Mouse (Mus musculus) myocyte (in vitro differentiated cells): ENCODE measurements around the gene Anks1. TPM values are rescaled to one million over a fixed set of nuclear protein-coding genes. Genes with fewer than 3 reads are reported as not detected.

Experiments
- H3K27me3 ChIP-seq: one replicate; pipeline ENCODE4 v1.6.1; 2011; ENCODE audit not compliant: control insufficient read depth, insufficient read depth, insufficient read length
- H3K36me3 ChIP-seq: one replicate; pipeline ENCODE4 v1.6.1; 2011; ENCODE audit not compliant: control insufficient read depth, insufficient read depth
- H3K4me2 ChIP-seq: one replicate; pipeline ENCODE4 v1.6.1; 2011; ENCODE audit warnings: low read depth, control low read depth
- H3K4me3 ChIP-seq: one replicate; pipeline ENCODE4 v1.5.1; 2011; ENCODE audit warnings: mild to moderate bottlenecking, control low read depth, moderate library complexity
- H3K79me2 ChIP-seq: one replicate; pipeline ENCODE4 v1.6.1; 2011; ENCODE audit not compliant: control insufficient read depth, insufficient read depth
- H3ac ChIP-seq: one replicate; pipeline ENCODE4 v1.6.1; 2011; ENCODE audit not compliant: control insufficient read depth, insufficient read length
- CEBPB ChIP-seq: IDR thresholded peaks from 2 replicates; pipeline ENCODE4 v1.6.1; 2011; ENCODE audit warnings: mild to moderate bottlenecking, moderate library complexity; ENCODE audit not compliant: poor library complexity, insufficient read depth, severe bottlenecking
- E2F4 ChIP-seq: IDR thresholded peaks from one replicate; pipeline ENCODE4 v1.6.1; 2011; ENCODE audit warnings: mild to moderate bottlenecking, control low read depth, moderate library complexity; ENCODE audit not compliant: insufficient read depth
- MAX ChIP-seq: IDR thresholded peaks from one replicate; pipeline ENCODE4 v1.6.1; 2011; ENCODE audit warnings: low read depth, mild to moderate bottlenecking, control low read depth
- MYOD1 ChIP-seq, 3 experiments: IDR thresholded peaks; one replicate each; pipeline ENCODE4 v1.6.1; 2011; ENCODE audit warnings: control low read depth in 2 of 3, low read depth in 2 of 3, mild to moderate bottlenecking in 2 of 3, moderate library complexity in 1 of 3; ENCODE audit not compliant: insufficient read length in 2 of 3, control insufficient read depth in 1 of 3
- MYOG ChIP-seq, 3 experiments: IDR thresholded peaks; one replicate each; pipeline ENCODE4 v1.6.1; 2011; ENCODE audit warnings: control low read depth in 2 of 3, low read depth in 2 of 3, mild to moderate bottlenecking in 2 of 3; ENCODE audit not compliant: insufficient read length in 2 of 3, control insufficient read depth in 1 of 3, insufficient read depth in 1 of 3
- POLR2A ChIP-seq: IDR thresholded peaks from one replicate; pipeline ENCODE4 v1.6.1; 2011; ENCODE audit warnings: low read depth, mild to moderate bottlenecking, control low read depth, moderate library complexity; ENCODE audit not compliant: insufficient read length
- POLR2AphosphoS2 ChIP-seq: IDR thresholded peaks from one replicate; pipeline ENCODE4 v1.6.1; 2011; ENCODE audit warnings: low read depth, control low read depth; ENCODE audit not compliant: insufficient read length
- REST ChIP-seq: IDR thresholded peaks from one replicate; pipeline ENCODE4 v1.6.1; 2011; ENCODE audit warnings: mild to moderate bottlenecking, control low read depth, moderate library complexity; ENCODE audit not compliant: insufficient read depth, insufficient read length
- SRF ChIP-seq: IDR thresholded peaks from one replicate; pipeline ENCODE4 v1.6.1; 2011; ENCODE audit warnings: low read depth; ENCODE audit not compliant: control insufficient read depth, insufficient read length
- TCF12 ChIP-seq: IDR thresholded peaks from one replicate; pipeline ENCODE4 v1.6.1; 2011; ENCODE audit warnings: mild to moderate bottlenecking, control low read depth; ENCODE audit not compliant: poor library complexity, insufficient read depth, severe bottlenecking
- TCF3 ChIP-seq: IDR thresholded peaks from one replicate; pipeline ENCODE4 v1.6.1; 2011; ENCODE audit warnings: low read depth, control low read depth; ENCODE audit not compliant: insufficient read length
- USF1 ChIP-seq: IDR thresholded peaks from one replicate; pipeline ENCODE4 v1.6.1; 2011; ENCODE audit warnings: low read depth, mild to moderate bottlenecking, control low read depth, moderate library complexity
- polyA plus RNA-seq: library from polyadenylated mRNA; unstranded; fragments of >200 nt; fragmentation: generic; extraction: Trizol; gene quantifications from one replicate; pipeline ENCODE4 v1.2.1, GENCODE M21; 2012; ENCODE audit warnings: missing spikeins

The Anks1 gene
- polyA plus RNA-seq, 1 experiment = 10.0 TPM

DNA sequence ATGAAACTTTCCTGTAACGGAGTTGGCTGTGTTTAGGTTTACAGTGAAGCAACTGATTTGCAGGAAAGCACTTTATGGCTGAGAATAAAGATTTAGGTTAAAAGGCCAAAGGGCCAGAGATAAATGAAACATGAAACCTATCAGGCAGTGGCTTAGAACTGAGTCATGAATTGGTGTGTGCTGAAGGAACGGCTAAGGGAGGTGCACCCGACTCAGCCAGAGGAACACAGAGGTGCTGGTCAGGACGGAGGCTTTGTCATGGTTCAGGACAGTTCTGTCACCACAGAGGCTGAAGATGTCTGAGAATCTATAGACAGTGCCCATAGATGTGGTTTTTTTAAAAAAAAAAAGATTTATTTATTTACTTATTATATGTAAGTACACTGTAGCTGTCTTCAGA, 5.6 kb downstream of the Anks1 start:
- peaks cover 13% of the 10 kb centered on the region for H3K79me2 ChIP-seq
- no peak overlapping the region for H3K4me2 ChIP-seq
- TF ChIP-seq SRF (no peak), POLR2A (no peak), MAX (no peak), E2F4 (no peak), USF1 (no peak), POLR2AphosphoS2 (no peak)
- no peak overlapping the region for H3K4me3 ChIP-seq
- no peaks in the 10 kb centered on the region for H3K36me3 ChIP-seq
- no peaks in the 10 kb centered on the region for H3K27me3 ChIP-seq
- H3ac ChIP-seq = no peak overlapping the region

DNA sequence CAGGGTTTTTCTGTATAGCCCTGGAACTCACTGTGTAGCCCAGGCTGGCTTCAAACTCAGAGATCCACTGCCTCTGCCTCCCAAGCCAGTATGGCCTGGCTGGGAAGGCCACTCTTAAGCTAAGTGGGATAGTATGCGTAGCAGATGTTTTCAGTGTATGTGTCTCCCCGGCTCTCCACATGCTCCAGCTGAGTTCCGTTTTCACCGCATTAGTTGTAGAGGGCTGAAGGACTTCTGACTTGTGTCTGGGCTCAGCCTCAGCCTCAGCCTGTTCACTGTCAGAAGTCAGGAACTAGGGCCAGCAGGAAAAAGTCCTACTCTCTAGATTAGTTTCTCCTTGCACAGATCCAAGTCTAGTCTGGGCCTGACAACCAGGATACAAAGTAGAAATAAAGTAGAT, 7.3 kb downstream of the Anks1 start:
- Histone ChIP-seq H3ac (no peak overlapping the region), H3K27me3 (no peaks in the 10 kb centered on the region), H3K79me2 (peaks cover 6% of the 10 kb centered on the region), H3K4me2 (no peak overlapping the region), H3K4me3 (no peak overlapping the region), H3K36me3 (no peaks in the 10 kb centered on the region)
- TF ChIP-seq E2F4 = no peak

DNA sequence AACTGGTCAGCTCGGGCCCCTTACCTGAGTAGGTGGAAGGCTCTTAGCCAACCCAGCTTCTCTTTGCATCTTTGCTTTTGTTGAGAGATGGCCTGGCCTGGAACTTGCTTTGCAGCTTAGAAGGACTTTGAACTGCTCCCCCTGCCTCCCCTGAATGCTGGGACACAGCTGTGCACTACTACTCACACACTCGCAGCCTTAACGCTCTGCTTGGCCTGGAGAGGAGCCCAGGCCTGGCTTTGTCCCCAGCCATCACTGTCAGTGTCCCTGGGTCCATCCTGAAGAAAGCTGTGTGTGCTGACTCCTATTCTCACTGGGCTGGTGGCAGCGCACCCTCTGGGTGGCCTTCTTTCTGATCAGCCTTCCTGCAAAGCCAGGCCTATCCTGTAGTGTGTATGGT, 11.6 kb downstream of the Anks1 start:
- Histone ChIP-seq H3K4me2 (no peak overlapping the region), H3K79me2 (peaks cover 11% of the 10 kb centered on the region)
- TF ChIP-seq TCF12 (no peak), POLR2AphosphoS2 (no peak), E2F4 (no peak), POLR2A (no peak), TCF3 (no peak), REST (no peak), CEBPB (no peak), USF1 (no peak), MYOD1 (IDR thresholded peaks at IDR 0.05; ENCODE audit: control insufficient read depth in 1 of 3, insufficient read length in 2 of 3, low read depth in 2 of 3) (no peak), MAX (no peak), MYOG (IDR thresholded peaks at IDR 0.05; ENCODE audit: control insufficient read depth in 1 of 3, insufficient read depth in 1 of 3, insufficient read length in 2 of 3, low read depth in 2 of 3) (no peak), SRF (no peak)

DNA sequence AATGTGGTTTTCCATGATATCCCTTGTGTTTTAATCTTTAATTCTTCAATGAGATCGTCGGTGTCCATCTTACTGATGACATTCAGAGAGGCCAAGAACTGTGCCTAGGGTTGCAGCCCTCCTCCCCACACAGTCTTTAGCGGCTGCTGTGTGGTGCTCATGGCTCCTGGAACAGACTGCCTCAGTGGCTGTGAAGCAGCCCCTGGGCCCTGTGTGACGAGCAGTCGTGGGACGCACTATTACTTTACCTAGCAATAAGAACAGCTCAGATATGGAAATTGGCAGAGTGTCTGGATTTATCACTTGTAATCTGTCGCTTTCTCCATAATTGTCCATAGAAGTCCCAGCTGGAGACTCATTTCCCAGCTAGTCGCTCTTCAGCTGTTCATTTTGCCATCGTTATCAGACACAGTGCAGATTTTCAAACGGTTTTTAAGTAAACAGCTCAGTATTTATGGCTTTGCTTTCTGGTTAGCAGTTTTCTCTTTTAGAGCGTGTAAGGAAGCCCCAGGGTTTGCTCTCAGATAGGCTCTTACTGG, 13.1 kb downstream of the Anks1 start:
- Histone ChIP-seq H3K27me3 (no peaks in the 10 kb centered on the region), H3K4me2 (no peak overlapping the region), H3ac (no peak overlapping the region), H3K79me2 (peaks cover 11% of the 10 kb centered on the region), H3K36me3 (no peaks in the 10 kb centered on the region), H3K4me3 (no peak overlapping the region)
- TF ChIP-seq MYOD1 (IDR thresholded peaks at IDR 0.05; ENCODE audit: control insufficient read depth in 1 of 3, insufficient read length in 2 of 3, low read depth in 2 of 3) = no peak
- TF ChIP-seq E2F4 = no peak
- no peak for TF ChIP-seq CEBPB

More for the DNA sequence above, 11.6 kb downstream of the Anks1 start:
- Histone ChIP-seq H3K4me3 (no peak overlapping the region), H3ac (no peak overlapping the region), H3K36me3 (no peaks in the 10 kb centered on the region), H3K27me3 (no peaks in the 10 kb centered on the region)

DNA sequence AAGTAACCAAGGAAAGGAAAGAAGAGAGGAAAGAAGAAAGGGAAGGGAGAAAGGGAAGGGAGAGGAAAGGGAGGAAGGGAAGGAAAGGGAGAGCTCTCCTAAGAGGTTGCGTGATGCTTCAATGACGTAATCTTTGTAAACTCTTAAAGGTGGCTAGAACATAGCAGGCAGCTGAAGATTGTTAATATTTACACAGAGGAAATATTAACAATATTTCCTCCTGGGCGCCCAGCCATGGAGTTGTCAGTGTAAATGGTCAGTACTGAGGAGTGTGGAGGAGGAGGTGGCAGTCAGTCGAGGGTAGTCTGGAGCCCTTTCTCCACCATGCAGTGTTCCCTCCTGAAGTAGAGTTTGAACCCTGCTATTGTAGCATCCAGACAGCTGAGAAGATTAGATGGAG, 15.9 kb downstream of the Anks1 start:
- Histone ChIP-seq H3ac (no peak overlapping the region), H3K36me3 (no peaks in the 10 kb centered on the region), H3K79me2 (peaks cover 4% of the 10 kb centered on the region), H3K27me3 (no peaks in the 10 kb centered on the region), H3K4me2 (no peak overlapping the region), H3K4me3 (no peak overlapping the region)
- TF ChIP-seq TCF12 (no peak), E2F4 (no peak), SRF (no peak), MYOG (IDR thresholded peaks at IDR 0.05; ENCODE audit: control insufficient read depth in 1 of 3, insufficient read depth in 1 of 3, insufficient read length in 2 of 3, low read depth in 2 of 3) (no peak), REST (no peak), POLR2A (no peak), TCF3 (no peak), USF1 (no peak), MAX (no peak), MYOD1 (IDR thresholded peaks at IDR 0.05; ENCODE audit: control insufficient read depth in 1 of 3, insufficient read length in 2 of 3, low read depth in 2 of 3) (no peak), CEBPB (no peak), POLR2AphosphoS2 (no peak)

DNA sequence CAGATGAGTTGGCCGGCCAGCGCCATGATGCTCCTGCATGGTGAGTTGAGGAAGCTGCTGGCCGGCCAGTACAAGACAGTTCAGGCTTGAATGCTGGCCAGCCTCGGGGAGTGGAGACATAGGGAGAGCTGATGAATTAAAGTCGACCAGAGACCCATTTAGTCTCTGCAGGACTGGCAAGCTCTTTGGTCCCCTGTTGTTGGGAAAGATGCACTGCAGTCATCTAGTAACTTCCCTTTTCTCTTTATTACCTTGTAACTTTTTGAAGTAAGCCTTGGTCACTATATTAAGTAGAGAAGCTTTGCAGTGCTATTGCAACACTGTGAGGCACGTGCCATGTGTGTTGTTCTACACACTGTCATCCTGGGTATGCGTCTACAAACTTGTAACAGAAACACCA, 16.4 kb downstream of the Anks1 start:
- Histone ChIP-seq H3ac (no peak overlapping the region), H3K4me2 (no peak overlapping the region), H3K4me3 (no peak overlapping the region), H3K79me2 (peaks cover 4% of the 10 kb centered on the region), H3K36me3 (no peaks in the 10 kb centered on the region), H3K27me3 (no peaks in the 10 kb centered on the region)
- TF ChIP-seq CEBPB (no peak), USF1 (no peak), REST (no peak), MYOD1 (IDR thresholded peaks at IDR 0.05; ENCODE audit: control insufficient read depth in 1 of 3, insufficient read length in 2 of 3, low read depth in 2 of 3) (no peak), POLR2AphosphoS2 (no peak), TCF12 (no peak), TCF3 (no peak), MAX (no peak), MYOG (IDR thresholded peaks at IDR 0.05; ENCODE audit: control insufficient read depth in 1 of 3, insufficient read depth in 1 of 3, insufficient read length in 2 of 3, low read depth in 2 of 3) (no peak), POLR2A (no peak), E2F4 (no peak), SRF (no peak)
